Mouse (Mus musculus) liver, embryonic 14.5 days (tissue): ENCODE results near the gene Tnrc6c. TPM values are rescaled to one million over a fixed set of nuclear protein-coding genes. Genes with fewer than 3 reads are reported as not detected.

Experiments
- ATAC-seq: fragments of 200-750 bp; cut with Nextera tagmentation; 2 replicates; pipeline ENCODE4 v1.8.0; 2017; ENCODE audit warnings: moderate number of reproducible peaks, mild to moderate bottlenecking, moderate library complexity; ENCODE audit not compliant: insufficient read depth
- DNase-seq, 3 experiments: peaks; one replicate each; pipeline ENCODE4 v3.0.0-alpha.2; 2012 to 2013; ENCODE audit warnings: low read depth in 3 of 3, low spot score in 3 of 3
- H3K27ac ChIP-seq: fragments of 300-500 bp; sonication (generic); 2 replicates; pipeline ENCODE4 v1.5.1; 2014; ENCODE audit warnings: moderate library complexity, mild to moderate bottlenecking, control low read depth, inconsistent platforms
- H3K27me3 ChIP-seq: fragments of 300-500 bp; sonication (generic); 2 replicates; pipeline ENCODE4 v1.6.1; 2014; ENCODE audit warnings: mild to moderate bottlenecking, low read length, moderate library complexity; ENCODE audit not compliant: control insufficient read depth, insufficient read depth
- H3K36me3 ChIP-seq: fragments of 300-500 bp; sonication (generic); replicated peaks from 2 replicates; pipeline ENCODE4 v1.6.1; 2014; ENCODE audit warnings: low read depth; ENCODE audit not compliant: control insufficient read depth, insufficient read depth
- H3K4me1 ChIP-seq, 2 experiments: fragments of 200-500 bp in 1 of 2; fragments of 300-500 bp in 1 of 2; sonication (generic) in 1 of 2; replicated peaks; 2 replicates each; pipeline ENCODE4 v1.6.1; 2012 to 2014; ENCODE audit warnings: antibody characterized with exemption in 1 of 2, inconsistent platforms in 1 of 2, low read length in 1 of 2; ENCODE audit not compliant: control insufficient read depth in 2 of 2, insufficient read depth in 2 of 2
- H3K4me2 ChIP-seq: fragments of 300-500 bp; sonication (generic); 2 replicates; pipeline ENCODE4 v1.6.1; 2014; ENCODE audit warnings: low read depth, mild to moderate bottlenecking, control low read depth, moderate library complexity
- H3K4me3 ChIP-seq, 2 experiments: fragments of 200-500 bp in 1 of 2; fragments of 300-500 bp in 1 of 2; sonication (generic) in 1 of 2; 2 replicates each; pipeline ENCODE4 v1.5.1; 2012 to 2014; ENCODE audit warnings: low read depth in 2 of 2, low read length in 2 of 2, mild to moderate bottlenecking in 2 of 2, control low read depth in 1 of 2, inconsistent platforms in 1 of 2, moderate library complexity in 1 of 2; ENCODE audit not compliant: insufficient read depth in 1 of 2
- H3K9ac ChIP-seq: fragments of 300-500 bp; sonication (generic); replicated peaks from 2 replicates; pipeline ENCODE4 v1.6.1; 2014; ENCODE audit warnings: mild to moderate bottlenecking, control low read depth, moderate library complexity
- H3K9me3 ChIP-seq: fragments of 300-500 bp; sonication (generic); 2 replicates; pipeline ENCODE4 v1.6.1; 2016; ENCODE audit warnings: low read length, mixed read lengths; ENCODE audit not compliant: control insufficient read depth
- CTCF ChIP-seq: IDR thresholded peaks from 2 replicates; pipeline ENCODE4 v1.5.1; 2016; ENCODE audit warnings: antibody characterized with exemption, low read depth, control low read depth
- EP300 ChIP-seq: IDR thresholded peaks from 2 replicates; pipeline ENCODE4 v1.6.1; 2016; ENCODE audit warnings: antibody characterized with exemption, low read depth
- WGBS: fragments of 180-500 bp; shearing (Covaris S2); extraction: QIAGEN DNeasy Blood & Tissue Kit; methylation state at CpG from one replicate; pipeline ENCODE4 v1.1.7; 2014; ENCODE audit not compliant: insufficient replicate concordance; 5-methylcytosine and 5-hydroxymethylcytosine counted together
- polyA plus RNA-seq, 2 experiments: library from polyadenylated mRNA; depleted of rRNA in 1 of 2; stranded (reverse) in 1 of 2; unstranded in 1 of 2; fragments of >200 nt; fragmentation: Nextera tagmentation in 1 of 2; extraction: Ambion mirVana in 1 of 2; gene quantifications; 2 replicates each; pipeline versions ENCODE4 v1.2.1 to v1.2.3; 2012 to 2014

Gene Tnrc6c
- polyA plus RNA-seq, 2 experiments, result 2.4 to 3.7 TPM

DNA sequence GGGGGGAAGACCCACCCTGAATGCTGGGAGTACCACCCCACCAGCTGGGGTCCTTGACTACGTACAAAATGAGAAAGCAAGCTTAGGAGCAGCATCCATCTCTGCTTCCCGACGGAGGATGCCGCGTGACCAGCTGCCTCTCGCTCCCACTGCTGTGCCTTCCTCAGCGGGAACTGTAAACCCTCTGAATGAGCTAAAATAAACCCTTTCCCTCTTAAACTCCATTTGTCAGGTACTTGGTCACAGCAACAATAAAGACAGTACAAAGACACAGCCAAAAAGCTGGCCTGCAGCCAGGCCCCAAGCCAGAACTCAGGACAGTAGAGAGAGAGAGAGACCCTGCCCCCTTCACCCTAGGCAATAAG lies 115.6 kb downstream of the Tnrc6c start:
- Histone ChIP-seq H3K4me3 (no peak overlapping the region), H3K4me2 (no peak overlapping the region), H3K27ac (no peak overlapping the region), H3K27me3 (no peaks in the 10 kb centered on the region), H3K9ac (no peak overlapping the region), H3K4me1 (no peaks in the 10 kb centered on the region), H3K9me3 (no peaks in the 10 kb centered on the region), H3K36me3 (peaks cover 79% of the 10 kb centered on the region)
- TF ChIP-seq EP300, result no peak
- TF ChIP-seq CTCF, result no peak
- 93% methylated on average over 7 of the region's 7 CpGs for WGBS
- ATAC-seq (no peak), DNase-seq (no peak)

DNA sequence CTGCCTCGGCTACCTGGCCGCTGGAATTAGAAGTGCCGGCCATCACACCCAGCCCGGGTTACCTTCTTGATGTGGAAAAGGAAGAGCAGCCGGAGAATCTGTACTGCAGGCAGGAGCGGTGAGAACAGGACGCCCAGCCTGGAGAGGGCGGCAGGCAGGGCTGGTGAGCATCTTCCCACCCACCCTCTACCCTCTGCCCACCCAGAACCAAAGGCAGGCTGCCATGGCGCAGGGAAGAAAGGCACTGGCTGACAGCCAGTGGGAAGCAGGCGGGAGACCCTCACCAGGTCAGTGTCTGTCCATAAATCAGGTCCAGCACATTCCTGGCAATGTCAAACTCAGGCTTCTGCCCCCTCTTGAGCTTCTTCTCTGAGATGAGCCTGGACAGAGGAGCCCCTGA lies 116.3 kb downstream of the Tnrc6c start:
- ATAC-seq (no peak), DNase-seq (no peak)
- H3K36me3 ChIP-seq, result peaks cover 83% of the 10 kb centered on the region

DNA sequence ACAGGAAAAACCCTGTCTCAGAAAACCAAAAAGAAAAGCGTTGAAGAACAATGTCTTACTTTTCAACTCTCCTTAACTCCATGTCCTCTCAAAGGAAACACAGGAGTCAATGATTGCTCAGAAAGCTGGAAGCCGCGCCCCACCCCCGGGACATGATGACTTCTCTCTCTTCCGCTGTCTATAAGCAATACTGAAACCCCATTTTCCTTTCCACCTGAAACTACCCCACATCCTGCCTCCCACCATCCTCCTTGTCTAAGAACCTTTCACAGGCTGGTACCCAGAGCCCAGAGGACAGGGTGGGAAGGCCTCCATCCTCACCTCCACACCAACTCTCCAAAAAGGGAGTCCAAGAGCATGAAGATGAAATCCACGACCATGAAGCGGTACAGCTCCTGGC lies 118.3 kb downstream of the Tnrc6c start:
- ATAC-seq (no peak), DNase-seq (no peak)
- Histone ChIP-seq H3K9me3 (no peaks in the 10 kb centered on the region), H3K4me2 (no peak overlapping the region), H3K36me3 (peaks cover 84% of the 10 kb centered on the region), H3K4me1 (no peaks in the 10 kb centered on the region), H3K4me3 (no peak overlapping the region), H3K27ac (no peak overlapping the region), H3K27me3 (no peaks in the 10 kb centered on the region), H3K9ac (no peak overlapping the region)
- 92% methylated on average over 7 of the region's 7 CpGs for WGBS
- TF ChIP-seq CTCF (no peak), EP300 (no peak)

More for the DNA sequence above, 116.3 kb downstream of the Tnrc6c start:
- Histone ChIP-seq H3K4me2 (no peak overlapping the region), H3K27ac (no peak overlapping the region), H3K9ac (no peak overlapping the region), H3K9me3 (no peaks in the 10 kb centered on the region), H3K27me3 (no peaks in the 10 kb centered on the region), H3K4me1 (no peaks in the 10 kb centered on the region), H3K4me3 (no peak overlapping the region)
- WGBS, result 90% methylated on average over 10 of the region's 10 CpGs
- TF ChIP-seq EP300 (no peak), CTCF (no peak)

DNA sequence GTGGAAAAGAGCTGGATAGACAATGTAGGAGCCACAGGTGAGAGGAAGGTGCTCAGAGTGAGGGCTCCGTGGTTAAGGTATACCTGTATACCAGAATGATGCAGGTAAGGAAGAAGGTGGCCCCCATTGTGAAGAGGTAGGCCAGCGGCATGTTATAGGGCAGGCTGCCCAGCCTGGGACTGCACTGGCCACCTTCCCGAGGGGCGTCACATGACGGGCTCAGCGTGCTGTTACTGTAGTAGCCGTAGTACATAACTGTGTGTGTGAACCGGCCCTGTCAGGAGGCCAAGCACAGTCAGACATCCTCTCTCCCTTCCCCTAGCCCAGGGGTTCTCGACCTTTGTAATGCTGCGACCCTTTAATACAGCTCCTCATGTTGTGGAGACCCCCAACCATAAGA lies 120.8 kb downstream of the Tnrc6c start:
- TF ChIP-seq CTCF (no peak), EP300 (no peak)
- H3K4me3 ChIP-seq, result no peak overlapping the region
- H3K4me1 ChIP-seq, result peaks cover 8 to 9% of the 10 kb centered on the region in 2 experiments; a peak in 3 of 4 replicates
- no peak overlapping the region for H3K27ac ChIP-seq
- no peaks in the 10 kb centered on the region for H3K9me3 ChIP-seq
- ATAC-seq (no peak), DNase-seq (no peak)
- H3K27me3 ChIP-seq, result no peaks in the 10 kb centered on the region
- H3K36me3 ChIP-seq, result peaks cover 80% of the 10 kb centered on the region
- no peak overlapping the region for H3K9ac ChIP-seq
- 93% methylated on average over 10 of the region's 10 CpGs for WGBS
- no peak overlapping the region for H3K4me2 ChIP-seq

DNA sequence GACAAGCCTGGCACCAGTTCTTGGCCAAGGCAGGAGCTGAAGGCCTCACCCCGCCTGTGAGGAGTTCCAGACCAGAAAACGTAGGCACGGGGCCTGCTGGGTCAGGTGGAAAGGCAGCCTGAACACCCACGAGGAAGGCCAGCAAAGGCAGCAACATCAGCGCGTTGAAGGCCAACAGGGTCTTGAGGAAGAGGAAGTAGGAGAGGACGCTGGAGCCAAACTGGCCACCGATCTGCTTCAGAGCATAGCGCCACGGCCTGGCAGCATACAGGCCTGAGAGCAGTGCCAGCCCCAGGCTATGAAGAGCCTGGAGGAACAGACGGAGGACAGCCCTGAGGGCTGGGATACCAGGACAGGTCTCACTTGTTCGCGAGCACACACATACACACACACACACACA lies 121.5 kb downstream of the Tnrc6c start:
- no peak for ATAC-seq
- H3K4me3 ChIP-seq, result no peak overlapping the region
- WGBS, result 75% methylated on average over 13 of the region's 13 CpGs
- H3K4me2 ChIP-seq, result no peak overlapping the region
- no peaks in the 10 kb centered on the region for H3K9me3 ChIP-seq
- H3K9ac ChIP-seq, result no peak overlapping the region
- no peak for DNase-seq
- H3K27ac ChIP-seq, result no peak overlapping the region
- no peaks in the 10 kb centered on the region for H3K27me3 ChIP-seq
- 0 out of 2 replicates have a peak, but pooled peaks have one; percentile 12 for TF ChIP-seq CTCF
- no peak for TF ChIP-seq EP300
- H3K36me3 ChIP-seq, result peaks cover 74% of the 10 kb centered on the region
- H3K4me1 ChIP-seq, result peaks cover 8 to 9% of the 10 kb centered on the region in 2 experiments; a peak in 3 of 4 replicates
